In the genomic region with DNA sequence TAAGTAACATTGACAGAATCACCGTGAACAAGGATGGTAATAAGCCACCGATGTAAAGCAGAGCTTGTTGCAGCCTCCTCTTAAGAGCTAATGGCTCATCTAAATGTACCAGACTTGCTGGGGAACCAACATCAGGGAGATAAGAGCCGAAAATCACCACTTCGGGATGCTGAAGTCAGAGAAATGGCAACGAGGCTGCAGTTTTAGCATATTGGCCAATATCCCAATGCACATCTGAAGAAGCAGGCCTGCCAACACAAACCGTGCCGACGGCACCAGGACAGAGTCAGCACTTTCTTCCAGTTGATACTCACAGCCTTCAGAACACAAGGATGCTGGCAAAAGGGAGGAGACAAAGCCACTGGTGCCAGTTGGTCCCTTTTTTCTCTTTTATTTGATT, we compare ENCODE assay signal across 23 mouse cellular contexts.
DNase-seq lines count a peak whose midpoint lies in the region; ATAC-seq and TF ChIP-seq lines count a peak whose summit lies in the region.
"Had no signal": no experiment of that assay in that cellular context is flagged by ENCODE, and none has a peak within 500 bp of the region (broad histone marks: within the 10 kb centered on the region; RNA-seq: fewer than 3 reads in every experiment).

No protein-coding gene starts in this region.

- no peak overlapping the region for H3K4me2 ChIP-seq in forebrain, embryonic 13.5 days
- H3K4me2 ChIP-seq in forebrain, embryonic 12.5 days: no peak overlapping the region
- H3K4me2 ChIP-seq in forebrain, postnatal 0 days (ENCODE audit: low read depth): 0 out of 2 replicates have a peak overlapping the region, but pooled peaks have one; percentile 2
- H3K4me2 ChIP-seq: embryonic facial prominence, embryonic 15.5 days; intestine, embryonic 15.5 days; kidney, embryonic 15.5 days; liver, embryonic 12.5 days; lung, embryonic 14.5 days had no signal

- no peak overlapping the region for H3K9ac ChIP-seq in forebrain, embryonic 13.5 days
- H3K9ac ChIP-seq in forebrain, embryonic 12.5 days: no peak overlapping the region
- H3K9ac ChIP-seq in forebrain, postnatal 0 days: no peak overlapping the region
- H3K9ac ChIP-seq: embryonic facial prominence, embryonic 15.5 days; intestine, embryonic 15.5 days; kidney, embryonic 15.5 days; liver, embryonic 12.5 days; lung, embryonic 14.5 days had no signal

- no peaks in the 10 kb centered on the region for H3K27me3 ChIP-seq in forebrain, embryonic 13.5 days
- no peaks in the 10 kb centered on the region for H3K27me3 ChIP-seq in forebrain, embryonic 12.5 days
- no peaks in the 10 kb centered on the region for H3K27me3 ChIP-seq in forebrain, postnatal 0 days (ENCODE audit: insufficient read depth, low read length)
- H3K27me3 ChIP-seq: embryonic facial prominence, embryonic 15.5 days; intestine, embryonic 15.5 days; kidney, embryonic 15.5 days; liver, embryonic 12.5 days; Patski had no signal

- 88% methylated on average over 8 of the region's 8 CpGs for WGBS in forebrain, embryonic 13.5 days
- 87% methylated on average over 8 of the region's 8 CpGs for WGBS in forebrain, embryonic 12.5 days
- 38% methylated on average over 8 of the region's 8 CpGs for WGBS in forebrain, postnatal 0 days

- no peak overlapping the region for H3K27ac ChIP-seq in forebrain, embryonic 13.5 days
- H3K27ac ChIP-seq in forebrain, embryonic 12.5 days: no peak overlapping the region
- H3K27ac ChIP-seq in forebrain, postnatal 0 days (ENCODE audit: low read depth, low read length): no peak overlapping the region
- H3K27ac ChIP-seq: embryonic facial prominence, embryonic 15.5 days; hindbrain, embryonic 10.5 days; intestine, embryonic 15.5 days; kidney, embryonic 15.5 days; layer of hippocampus, adult 2 months; liver, embryonic 12.5 days; midbrain, embryonic 10.5 days; stomach, postnatal 0 days had no signal

- H3K9me3 ChIP-seq in forebrain, embryonic 13.5 days (replicated peaks): no peaks in the 10 kb centered on the region
- H3K9me3 ChIP-seq in forebrain, embryonic 12.5 days: no peaks in the 10 kb centered on the region
- H3K9me3 ChIP-seq in forebrain, postnatal 0 days (ENCODE audit: low read length): no peaks in the 10 kb centered on the region
- H3K9me3 ChIP-seq: embryonic facial prominence, embryonic 15.5 days; hindbrain, embryonic 10.5 days; intestine, embryonic 15.5 days; kidney, embryonic 15.5 days; liver, embryonic 12.5 days; midbrain, embryonic 10.5 days had no signal

- ATAC-seq in forebrain, embryonic 13.5 days: peak; percentile 41; the same call in 1 of the 2 replicates
- no peak for ATAC-seq in forebrain, embryonic 12.5 days (ENCODE audit: low FRiP score)
- peak; percentile 70 for ATAC-seq in forebrain, postnatal 0 days
- ATAC-seq: activated CD4-positive, CD25-positive, alpha-beta regulatory T cell, adult 4 months; intestine, embryonic 15.5 days; liver, embryonic 12.5 days; Patski had no signal

- no peak for TF ChIP-seq CTCF in forebrain, postnatal 0 days (IDR thresholded peaks at IDR 0.05; ENCODE audit: low read depth)

- no peak overlapping the region for H3K4me3 ChIP-seq in forebrain, embryonic 13.5 days
- H3K4me3 ChIP-seq in forebrain, embryonic 12.5 days (replicated peaks): no peak overlapping the region
- H3K4me3 ChIP-seq in forebrain, postnatal 0 days (ENCODE audit: low read depth, low read length): no peak overlapping the region
- H3K4me3 ChIP-seq: embryonic facial prominence, embryonic 15.5 days; hindbrain, embryonic 10.5 days; intestine, embryonic 15.5 days; kidney, embryonic 15.5 days; layer of hippocampus, adult 2 months; liver, embryonic 12.5 days; midbrain, embryonic 10.5 days; myocyte had no signal

- no peaks in the 10 kb centered on the region for H3K4me1 ChIP-seq in forebrain, embryonic 13.5 days
- no peaks in the 10 kb centered on the region for H3K4me1 ChIP-seq in forebrain, embryonic 12.5 days
- no peaks in the 10 kb centered on the region for H3K4me1 ChIP-seq in forebrain, postnatal 0 days (ENCODE audit: insufficient read depth)
- H3K4me1 ChIP-seq: embryonic facial prominence, embryonic 15.5 days; hindbrain, embryonic 10.5 days; intestine, embryonic 15.5 days; kidney, embryonic 15.5 days; liver, embryonic 12.5 days; midbrain, embryonic 10.5 days had no signal

- peak; percentile 9 to 24 for DNase-seq in layer of hippocampus, postnatal 10 days (ENCODE audit: low spot score in 2 of 2)
- DNase-seq in layer of hippocampus, postnatal 25 days (ENCODE audit: extremely low spot score in 1 of 2, low spot score in 1 of 2): no peak
- peak; percentile 5 for DNase-seq in right cerebral cortex, adult 18-20 months
- DNase-seq in right cerebral cortex, adult 2 months (ENCODE audit: low spot score in 2 of 2): no peak
- peak; percentile 58 for DNase-seq in forebrain, postnatal 0 days
- DNase-seq: adrenal gland, postnatal 14 days; gastrocnemius, postnatal 25 days; lung, embryonic 14.5 days; lung, postnatal 4 days; retina, postnatal 1 day had no signal

- no peaks in the 10 kb centered on the region for H3K36me3 ChIP-seq in forebrain, embryonic 13.5 days (ENCODE audit: poor library complexity, severe bottlenecking)
- H3K36me3 ChIP-seq in forebrain, embryonic 12.5 days (replicated peaks): no peaks in the 10 kb centered on the region
- no peaks in the 10 kb centered on the region for H3K36me3 ChIP-seq in forebrain, postnatal 0 days (ENCODE audit: insufficient read depth)
- H3K36me3 ChIP-seq: embryonic facial prominence, embryonic 15.5 days; hindbrain, embryonic 10.5 days; intestine, embryonic 15.5 days; liver, embryonic 12.5 days; midbrain, embryonic 10.5 days had no signal

Comparison
In these comparisons a context has a peak if more than half of its experiments do, and no peak if none do; other contexts are left out.
1. DNase-seq: peak in layer of hippocampus, postnatal 10 days (2 of 2), right cerebral cortex, adult 18-20 months (single experiment) and forebrain, postnatal 0 days (single experiment); none in layer of hippocampus, postnatal 25 days (0 of 2) and right cerebral cortex, adult 2 months (0 of 2).